Mouse (Mus musculus): ENCODE data around the gene Ctcfl.

DNA sequence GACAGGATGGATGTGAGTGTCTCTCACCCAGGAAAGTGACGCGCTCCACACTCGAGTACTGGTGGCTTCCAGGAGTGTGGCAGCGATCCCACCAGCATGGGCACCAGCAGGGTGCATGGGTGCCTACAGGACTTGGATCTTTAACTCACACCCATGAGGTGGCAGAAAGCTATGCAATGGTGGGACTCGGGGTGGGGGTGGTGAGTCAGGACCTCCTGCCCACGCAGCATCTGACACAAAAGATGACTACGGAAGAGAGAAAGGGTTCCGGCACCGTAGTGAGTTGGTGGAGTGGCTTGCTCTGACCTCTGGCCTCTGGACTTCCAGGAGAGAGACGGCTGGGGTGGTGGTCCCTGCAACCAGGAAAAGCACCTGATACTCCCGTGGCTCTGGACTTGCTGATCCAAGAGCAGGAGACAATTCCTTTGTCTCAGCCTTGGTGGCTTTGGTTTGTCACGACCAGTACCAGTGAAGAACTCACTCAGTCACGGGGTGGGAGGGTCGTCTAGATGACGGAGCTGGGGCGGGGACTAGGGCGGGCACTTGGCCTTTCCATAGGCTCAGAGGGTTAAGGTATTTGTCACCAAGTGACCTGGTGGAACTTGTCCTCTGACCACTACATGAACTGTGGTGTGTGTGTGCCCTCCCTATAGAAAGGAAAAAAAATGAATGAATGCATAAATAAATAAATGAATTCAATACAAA, 71.1 kb downstream of the Ctcfl start:
- no peak for TF ChIP-seq CTCF (IDR thresholded peaks at IDR 0.05; ENCODE audit: borderline replicate concordance, insufficient read depth, low read depth, low read length)
- no peak for TF ChIP-seq POLR2A (IDR thresholded peaks at IDR 0.05; ENCODE audit: borderline replicate concordance, insufficient read depth, low read length)

Measured in cerebellum, adult 2 months (tissue).